Mouse (Mus musculus): ENCODE measurements around the gene Krt18.
"Not testable (repeated sequence)": the region's sequence is repeated elsewhere in the genome, so short reads cannot be mapped to it uniquely, and the experiment has no call there.

Gene Krt18

GRCm38 (mm10) chr15:102028040-102028439 is at the start of gene Krt18:
TSS of gene Krt18 (plus strand) at chr15:102028180.
- in situ Hi-C loops (cut with MboI; ENCODE audit: low pct_unique_long_range_greater_than_20kb in 1 of 2, low sequenced_read_pairs in 2 of 2, unreplicated experiment in 1 of 2): no loop called here

GRCm38 (mm10) chr15:101980849-101981248 is 47.1 kb upstream of the Krt18 start:
- in situ Hi-C loops (cut with MboI; ENCODE audit: low pct_unique_long_range_greater_than_20kb in 1 of 2, low sequenced_read_pairs in 2 of 2, unreplicated experiment in 1 of 2): loop anchor here in 1 of 2 experiments (5.0 kb wide), 1 partner anchor 644 kb away; no protein-coding TSS in a partner anchor

GRCm38 (mm10) chr15:101983315-101983948 is 44.5 kb upstream of the Krt18 start:
- in situ Hi-C loops (cut with MboI; ENCODE audit: low pct_unique_long_range_greater_than_20kb in 1 of 2, low sequenced_read_pairs in 2 of 2, unreplicated experiment in 1 of 2): loop anchor here in 1 of 2 experiments (5.0 kb wide), 1 partner anchor 646 kb away; no protein-coding TSS in a partner anchor

GRCm38 (mm10) chr15:101983949-101984601 is 43.9 kb upstream of the Krt18 start:
- in situ Hi-C loops (cut with MboI; ENCODE audit: low pct_unique_long_range_greater_than_20kb in 1 of 2, low sequenced_read_pairs in 2 of 2, unreplicated experiment in 1 of 2): loop anchor here in 1 of 2 experiments (5.0 kb wide), 1 partner anchor 647 kb away; no protein-coding TSS in a partner anchor

- in situ Hi-C loops (cut with MboI; ENCODE audit: low pct_unique_long_range_greater_than_20kb in 1 of 2, low sequenced_read_pairs in 2 of 2, unreplicated experiment in 1 of 2): loop anchor here (5.0 kb wide), 2 partner anchors 88 to 647 kb away; partner anchors contain the start of gene Eif4b (in 1 of the 2)
Observed at GRCm38 (mm10) chr15:101984746-101985145, 43.2 kb upstream of the Krt18 start.

- in situ Hi-C loops (cut with MboI; ENCODE audit: low pct_unique_long_range_greater_than_20kb in 1 of 2, low sequenced_read_pairs in 2 of 2, unreplicated experiment in 1 of 2): loop anchor here in 1 of 2 experiments (5.0 kb wide), 1 partner anchor 84 kb away; the partner anchor contains the start of gene Eif4b
Observed at GRCm38 (mm10) chr15:101988119-101988518, 39.9 kb upstream of the Krt18 start.

- in situ Hi-C loops (cut with MboI; ENCODE audit: low pct_unique_long_range_greater_than_20kb in 1 of 2, low sequenced_read_pairs in 2 of 2, unreplicated experiment in 1 of 2): loop anchor here in 1 of 2 experiments (5.0 kb wide), 1 partner anchor 84 kb away; the partner anchor contains the start of gene Eif4b
Observed at GRCm38 (mm10) chr15:101988714-101989113, 39.3 kb upstream of the Krt18 start.

- in situ Hi-C loops (cut with MboI; ENCODE audit: low pct_unique_long_range_greater_than_20kb in 1 of 2, low sequenced_read_pairs in 2 of 2, unreplicated experiment in 1 of 2): loop anchor here in 1 of 2 experiments (5.0 kb wide), 1 partner anchor 71 kb away; no protein-coding TSS in a partner anchor
Observed at GRCm38 (mm10) chr15:101990946-101991345, 37.0 kb upstream of the Krt18 start.

- in situ Hi-C loops (cut with MboI; ENCODE audit: low pct_unique_long_range_greater_than_20kb in 1 of 2, low sequenced_read_pairs in 2 of 2, unreplicated experiment in 1 of 2): loop anchor here in 1 of 2 experiments (5.0 kb wide), 1 partner anchor 68 kb away; no protein-coding TSS in a partner anchor
Observed at GRCm38 (mm10) chr15:101994365-101994764, 33.6 kb upstream of the Krt18 start.

- in situ Hi-C loops (cut with MboI; ENCODE audit: low pct_unique_long_range_greater_than_20kb in 1 of 2, low sequenced_read_pairs in 2 of 2, unreplicated experiment in 1 of 2): no loop called here
Observed at GRCm38 (mm10) chr15:101995484-101996236, 32.3 kb upstream of the Krt18 start.

- in situ Hi-C loops (cut with MboI; ENCODE audit: low pct_unique_long_range_greater_than_20kb in 1 of 2, low sequenced_read_pairs in 2 of 2, unreplicated experiment in 1 of 2): not testable (repeated sequence)
Observed at GRCm38 (mm10) chr15:101996450-101997078, 31.4 kb upstream of the Krt18 start.

- in situ Hi-C loops (cut with MboI; ENCODE audit: low pct_unique_long_range_greater_than_20kb in 1 of 2, low sequenced_read_pairs in 2 of 2, unreplicated experiment in 1 of 2): no loop called here
Observed at GRCm38 (mm10) chr15:101999156-101999555, 28.8 kb upstream of the Krt18 start.

GRCm38 (mm10) chr15:101999676-102000335 is 28.2 kb upstream of the Krt18 start:
- in situ Hi-C loops (cut with MboI; ENCODE audit: low pct_unique_long_range_greater_than_20kb in 1 of 2, low sequenced_read_pairs in 2 of 2, unreplicated experiment in 1 of 2): no loop called here

- in situ Hi-C loops (cut with MboI; ENCODE audit: low pct_unique_long_range_greater_than_20kb in 1 of 2, low sequenced_read_pairs in 2 of 2, unreplicated experiment in 1 of 2): no loop called here
Observed at GRCm38 (mm10) chr15:102002646-102003488, 25.1 kb upstream of the Krt18 start.

GRCm38 (mm10) chr15:102003516-102003915 is 24.5 kb upstream of the Krt18 start:
- in situ Hi-C loops (cut with MboI; ENCODE audit: low pct_unique_long_range_greater_than_20kb in 1 of 2, low sequenced_read_pairs in 2 of 2, unreplicated experiment in 1 of 2): no loop called here

- in situ Hi-C loops (cut with MboI; ENCODE audit: low pct_unique_long_range_greater_than_20kb in 1 of 2, low sequenced_read_pairs in 2 of 2, unreplicated experiment in 1 of 2): no loop called here
Observed at GRCm38 (mm10) chr15:102004189-102004588, 23.8 kb upstream of the Krt18 start, which contains the start of gene Krt8. TSS of gene Krt8 (minus strand) at chr15:102004482.

- in situ Hi-C loops (cut with MboI; ENCODE audit: low pct_unique_long_range_greater_than_20kb in 1 of 2, low sequenced_read_pairs in 2 of 2, unreplicated experiment in 1 of 2): no loop called here
Observed at GRCm38 (mm10) chr15:102005290-102005689, 22.7 kb upstream of the Krt18 start.
